Mouse (Mus musculus): ENCODE data around the gene Mafk.

DNA sequence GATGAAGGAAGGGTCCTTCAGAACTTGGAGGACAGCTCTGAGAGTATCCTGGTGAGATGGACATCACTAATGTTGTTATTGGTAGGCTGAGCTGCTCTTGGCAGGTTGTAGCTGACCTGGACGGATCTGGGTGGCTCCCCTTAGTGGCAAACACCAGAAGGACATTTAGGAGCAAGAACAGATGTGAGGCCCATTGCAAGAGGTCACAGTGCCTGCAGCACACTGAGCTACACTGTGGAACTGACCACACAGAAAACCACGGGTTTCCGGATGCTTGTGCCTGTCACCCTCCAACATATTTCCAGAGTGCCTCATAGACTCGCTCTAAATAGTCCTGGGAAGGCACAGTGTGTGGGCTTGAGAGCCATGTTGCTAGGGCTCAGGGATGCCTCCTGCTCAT, 1.8 kb upstream of the Mafk start:
- TF ChIP-seq BHLHE40 (IDR thresholded peaks at IDR 0.05; ENCODE audit: low read depth, low read length), result no peak
- TF ChIP-seq MXI1 (IDR thresholded peaks at IDR 0.05; ENCODE audit: low read depth, low read length), result no peak
- TF ChIP-seq RCOR1 (conservative IDR thresholded peaks at IDR 0.05; ENCODE audit: low read depth, low read length), result no peak
- no peak for TF ChIP-seq ZC3H11A (IDR thresholded peaks at IDR 0.05; ENCODE audit: low read depth, low read length)
